Mouse (Mus musculus): Measurements from ENCODE around the gene Cpsf6. TPM values are rescaled to one million over a fixed set of nuclear protein-coding genes. Genes with fewer than 3 reads are reported as not detected.

Cpsf6 gene
- total RNA-seq, 2 experiments from 2014 or later = 102 TPM

DNA sequence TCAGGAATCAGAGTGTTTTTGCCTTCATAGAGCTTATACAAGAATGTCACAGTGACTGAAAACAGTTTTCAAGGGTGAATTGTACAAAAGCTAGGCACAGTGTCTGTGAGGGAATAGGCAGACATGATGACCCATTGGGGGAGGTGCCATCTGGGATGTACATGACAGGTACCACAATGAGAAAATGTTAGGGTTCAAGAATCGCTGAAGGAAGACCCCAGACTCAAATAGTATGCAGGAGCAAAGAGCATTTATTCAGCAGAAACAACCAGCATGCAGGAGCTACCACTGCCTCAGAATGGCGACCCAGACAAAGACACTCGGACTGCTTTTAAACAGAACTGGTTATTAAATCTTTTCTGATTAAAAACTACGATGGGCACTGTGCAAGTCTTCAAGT lies 80.7 kb downstream of the Cpsf6 start:
- no peak for DNase-seq (ENCODE audit: low spot score in 2 of 2)
- intact Hi-C loops (cut with DNase I) = no loop called here

DNA sequence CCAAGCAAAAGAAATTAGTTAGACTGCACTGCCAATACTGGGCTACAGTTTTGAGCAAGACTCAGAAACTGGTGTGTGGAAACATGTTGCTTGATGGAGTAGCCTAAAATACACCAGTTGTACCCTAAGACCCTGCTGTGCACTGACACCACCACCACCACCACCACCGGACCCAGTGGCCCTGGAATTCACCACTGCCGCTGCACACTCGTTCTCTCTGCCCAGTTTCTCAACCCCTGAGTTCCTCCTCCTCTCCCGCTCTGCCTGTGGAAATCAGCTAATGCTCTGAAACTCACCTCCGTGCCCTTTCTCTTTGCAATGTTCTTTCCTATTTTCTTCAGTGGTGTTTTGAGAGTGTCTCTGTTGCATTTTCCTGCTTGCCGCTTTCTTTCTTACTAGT lies 81.5 kb downstream of the Cpsf6 start:
- intact Hi-C loops (cut with DNase I) = no loop called here
- no peak for DNase-seq (ENCODE audit: low spot score in 2 of 2)

Other genes with a start within 250 kb of the Cpsf6 start
- 10 to 100 TPM; 28.3 to 29.3 TPM for gene Frs2, start 231.5 kb downstream of the Cpsf6 start, total RNA-seq (2021)
- gene Yeats4, start 155.5 kb downstream of the Cpsf6 start, total RNA-seq (2021) = 10 to 100 TPM; 56.6 to 61.7 TPM
- gene 9530003J23Rik, start 141.3 kb downstream of the Cpsf6 start, total RNA-seq (2021) = not detected
- 1 to 10 TPM; 7.2 to 8.3 TPM for gene Lyz2, start 97.7 kb downstream of the Cpsf6 start, total RNA-seq (2021)
- gene Lyz1, start 87.1 kb downstream of the Cpsf6 start, total RNA-seq (2021) = 1 to 10 TPM in 1 of 2 experiments, under 1 TPM in 1; 0.93 to 1.4 TPM
- 1 to 10 TPM; 3.2 to 3.6 TPM for gene Cpm, start 249.5 kb upstream of the Cpsf6 start, total RNA-seq (2021)